Mouse (Mus musculus) ovary, postnatal 14 days (tissue): ENCODE results near the gene Mettl21c.
"Not testable (repeated sequence)": the region's sequence is repeated elsewhere in the genome, so short reads cannot be mapped to it uniquely, and the experiment has no call there.

Source experiments
- DNase-seq: peaks from one replicate; pipeline ENCODE4 v3.0.0; 2022; ENCODE audit warnings: low spot score

Gene Mettl21c

DNA sequence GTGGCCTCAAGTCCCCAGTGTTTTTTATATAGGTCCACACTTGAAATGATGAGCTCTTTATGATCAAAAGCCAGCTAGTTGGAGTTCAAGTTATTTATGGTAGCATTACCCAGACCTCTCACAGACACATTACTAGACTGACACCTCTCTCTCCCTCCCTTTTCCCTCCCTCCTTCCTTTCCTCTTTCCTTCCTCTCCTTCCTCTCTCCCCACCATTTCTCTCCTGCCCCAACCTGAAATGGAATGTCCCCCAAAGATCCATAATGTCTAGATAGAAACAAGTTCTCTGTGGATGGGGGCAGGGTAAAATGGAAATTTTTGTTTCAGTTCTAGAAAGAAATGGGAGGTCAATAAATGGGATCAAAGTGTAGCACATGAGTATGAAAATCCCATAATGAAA, at the start of gene Mettl21c:
TSS of gene Mettl21c (minus strand) at position 101 of the 400 bp plus-strand sequence.
- DNase-seq: no peak

DNA sequence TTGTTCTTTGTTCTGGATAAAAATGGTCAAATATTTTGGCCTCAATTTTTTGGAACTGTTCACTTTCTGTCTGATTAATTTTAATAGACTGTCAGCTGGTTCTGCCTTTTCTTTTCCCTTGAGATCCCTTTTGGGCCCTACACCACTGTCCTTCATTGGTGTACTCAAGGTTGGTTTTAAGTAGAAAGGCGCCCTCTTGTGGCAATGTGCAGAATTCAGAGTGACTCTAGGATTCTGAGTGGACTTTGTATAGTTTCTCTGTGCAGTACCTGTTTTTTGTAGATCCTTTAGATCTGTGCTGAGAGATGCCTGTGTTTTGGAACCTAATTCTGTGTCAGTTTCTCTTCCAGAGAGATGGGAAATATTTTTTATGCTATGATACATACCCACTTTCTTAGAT, 44.8 kb upstream of the Mettl21c start:
- peak; percentile 41 for DNase-seq

DNA sequence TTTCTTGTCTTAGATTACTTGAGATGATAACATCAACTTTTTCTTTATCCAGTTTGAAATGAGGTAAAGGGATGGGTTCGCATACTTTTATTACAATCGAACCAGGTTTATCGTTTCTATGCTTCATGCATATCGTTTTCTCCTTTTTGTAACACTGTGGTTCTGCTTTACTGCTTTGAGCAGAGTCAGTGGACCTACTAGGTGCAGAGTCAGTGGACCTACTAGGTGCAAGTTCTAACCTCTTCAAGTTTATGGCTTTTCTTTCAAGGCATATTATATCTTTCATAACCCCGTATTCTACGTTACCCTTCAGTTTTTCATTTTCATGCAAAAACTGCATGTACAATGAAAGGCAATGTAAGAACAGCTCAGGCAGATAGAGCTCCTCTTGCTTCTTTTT, 43.6 kb upstream of the Mettl21c start:
- DNase-seq: no peak

DNA sequence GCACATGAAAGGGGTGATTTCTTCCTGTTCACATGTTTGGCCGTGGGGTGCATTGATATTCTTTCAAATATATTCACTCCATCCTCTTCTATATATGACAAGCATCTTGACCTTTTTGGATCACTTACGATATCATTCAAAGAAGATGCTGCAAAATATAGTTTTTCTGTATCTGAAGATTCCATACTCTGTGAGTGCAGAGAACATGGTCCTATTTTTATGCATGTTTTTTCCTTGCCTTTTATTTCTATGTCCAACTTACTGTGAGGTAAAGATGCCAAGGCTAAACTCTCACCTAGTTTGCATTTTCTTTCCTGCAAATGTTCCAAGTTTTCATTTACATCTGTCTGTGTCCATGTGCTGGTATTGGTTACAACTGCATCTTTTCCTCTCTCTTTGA, 42.0 kb upstream of the Mettl21c start, which contains the start of gene Gm8251:
TSS of gene Gm8251 (minus strand) at position 101 of the 400 bp plus-strand sequence.
- no peak for DNase-seq

DNA sequence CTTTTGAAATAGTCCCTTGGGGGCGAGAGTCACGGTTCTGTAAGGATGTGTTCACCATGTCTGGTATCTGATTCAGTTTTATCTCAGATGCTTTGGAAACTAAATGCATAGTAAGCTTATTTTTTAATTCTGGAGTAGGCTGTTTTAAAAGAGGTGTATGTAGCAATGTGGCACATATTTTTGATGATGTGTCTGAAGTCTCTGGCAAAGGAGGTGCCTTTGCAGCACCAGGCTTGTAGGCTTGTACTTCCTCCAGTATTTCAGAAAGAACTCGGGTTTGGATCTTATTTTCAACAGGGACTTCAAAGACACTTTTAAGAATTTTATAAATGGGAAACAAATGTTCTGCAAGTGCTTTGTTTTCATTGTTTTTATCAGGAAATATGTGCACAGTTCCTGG, 38.0 kb upstream of the Mettl21c start:
- DNase-seq: no peak

DNA sequence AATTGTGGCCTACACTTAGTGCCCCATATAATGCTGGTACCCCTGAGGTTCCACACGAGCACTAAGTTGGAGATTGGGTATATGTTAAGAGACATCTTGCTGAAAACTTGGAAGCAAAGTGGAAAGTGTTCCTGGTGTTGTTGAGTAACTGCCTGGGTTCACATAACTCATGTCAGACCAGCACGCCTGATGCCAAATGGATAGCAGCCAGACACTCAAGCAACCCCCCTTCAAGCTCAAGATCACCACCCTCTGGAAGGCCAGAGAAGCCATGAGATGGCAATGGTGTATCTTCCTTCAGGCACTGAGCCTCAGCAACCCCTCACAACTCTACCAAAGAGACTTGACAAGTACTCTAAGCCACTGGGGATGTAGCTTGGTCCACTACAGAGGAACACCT, 26.7 kb upstream of the Mettl21c start:
- DNase-seq: peak; percentile 16

DNA sequence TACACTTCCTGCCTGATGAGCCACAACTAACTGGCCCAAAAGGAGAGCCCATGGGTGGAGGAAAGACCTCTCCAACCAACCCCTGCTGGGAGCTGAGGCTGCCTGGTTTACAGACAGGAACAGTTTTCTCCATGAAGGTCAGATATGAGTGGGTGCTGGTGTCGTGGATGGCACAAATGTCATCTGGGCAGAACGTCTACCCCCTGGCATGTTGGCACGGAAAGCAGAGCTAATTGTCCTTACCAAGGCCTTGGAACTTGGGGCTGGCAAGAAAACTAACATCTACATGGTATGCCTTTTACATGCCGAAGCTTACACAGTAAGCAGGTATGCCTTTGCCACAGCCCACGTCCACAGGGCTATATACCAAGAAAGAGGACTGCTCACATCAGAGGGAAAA, 25.9 kb upstream of the Mettl21c start:
- DNase-seq: not testable (repeated sequence)

DNA sequence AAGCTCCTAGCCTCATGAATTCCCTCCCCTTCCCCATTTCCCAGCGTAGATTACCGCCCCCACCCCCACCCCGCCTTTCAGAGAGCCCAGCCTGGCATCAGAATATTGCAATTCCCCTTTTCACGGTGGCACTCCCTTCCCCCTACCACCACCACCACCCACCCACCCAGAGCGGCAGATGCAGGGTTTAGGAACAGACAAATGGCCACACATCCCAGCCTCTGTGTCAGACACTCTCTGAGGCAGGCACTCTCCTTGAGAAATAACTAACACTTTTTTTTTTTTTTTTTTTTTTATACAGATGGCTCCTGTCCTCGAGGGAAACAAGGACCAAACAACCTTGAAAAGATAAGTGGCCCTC, 22.7 kb upstream of the Mettl21c start:
- DNase-seq: no peak

DNA sequence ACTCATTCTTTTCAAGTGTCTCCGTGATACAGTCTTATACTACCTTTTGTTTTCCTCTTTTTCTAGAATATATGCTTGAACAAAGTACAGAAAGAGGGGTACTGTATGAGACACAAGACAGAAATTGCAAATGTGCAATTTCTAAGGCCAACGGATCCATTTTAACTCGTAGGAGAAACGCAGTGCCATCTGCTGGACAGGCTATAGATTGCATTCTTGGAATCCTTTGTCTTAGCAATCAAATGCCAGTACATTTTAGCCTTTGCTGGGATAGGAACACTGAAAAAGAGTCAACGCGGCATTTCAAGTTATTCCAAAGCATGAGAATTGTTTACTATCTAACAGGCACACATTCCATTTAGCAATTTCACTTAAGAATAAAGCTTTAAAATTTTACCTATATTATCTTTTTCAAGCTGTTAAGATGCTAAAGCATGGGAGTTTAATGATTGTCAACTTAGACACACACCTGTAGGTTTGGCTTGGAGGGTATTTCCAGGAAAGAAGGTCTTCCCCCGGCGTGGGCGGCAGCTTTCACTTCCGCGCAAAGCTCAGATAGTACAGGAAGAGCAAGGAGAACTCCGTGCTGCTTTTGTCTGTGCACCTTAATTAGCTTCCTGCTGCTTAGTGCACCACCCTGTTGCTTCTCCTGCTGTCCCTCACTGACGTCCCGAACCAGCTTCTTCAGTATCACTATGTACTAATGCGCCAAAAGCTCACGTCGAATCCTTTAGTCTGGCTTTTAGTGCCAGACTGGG, 22.1 kb upstream of the Mettl21c start:
- peak; percentile 46 for DNase-seq

DNA sequence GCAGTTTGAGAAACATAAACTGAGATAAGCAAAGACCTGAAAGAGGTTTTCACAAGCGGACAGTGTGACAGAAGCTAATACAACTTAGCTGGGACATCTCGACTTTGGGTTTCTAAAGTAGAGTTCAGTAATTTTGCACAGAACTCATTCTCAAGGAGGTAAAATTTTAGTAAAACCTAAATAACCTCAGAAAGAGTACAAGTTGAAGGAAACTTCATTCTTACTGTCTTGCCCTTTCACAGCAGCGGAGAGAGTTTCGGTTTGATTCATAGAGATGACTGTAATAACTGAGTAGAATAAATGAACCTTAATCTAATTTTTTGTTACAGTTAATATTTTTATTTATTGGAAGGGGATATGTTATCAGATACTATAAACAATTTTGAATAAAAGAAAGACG, 13.1 kb upstream of the Mettl21c start:
- no peak for DNase-seq

DNA sequence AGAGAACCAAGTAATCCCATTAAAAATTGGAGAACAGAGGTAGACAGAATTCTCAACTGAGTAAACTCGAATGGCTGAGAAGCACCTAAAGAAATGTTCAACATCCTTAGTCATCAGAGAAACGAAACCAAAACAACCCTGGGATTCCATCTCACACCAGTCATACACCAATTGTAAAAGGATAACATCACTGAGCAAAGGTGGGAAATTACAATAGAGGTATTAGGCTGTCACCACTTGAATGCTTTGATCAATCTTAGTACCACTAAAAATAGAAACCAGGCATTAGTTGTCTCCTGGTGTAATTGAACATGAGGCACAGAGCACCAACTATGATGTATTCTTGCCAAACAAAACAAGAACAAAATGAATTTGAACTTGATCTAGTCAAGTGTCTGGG, 12.4 kb upstream of the Mettl21c start:
- DNase-seq: no peak

DNA sequence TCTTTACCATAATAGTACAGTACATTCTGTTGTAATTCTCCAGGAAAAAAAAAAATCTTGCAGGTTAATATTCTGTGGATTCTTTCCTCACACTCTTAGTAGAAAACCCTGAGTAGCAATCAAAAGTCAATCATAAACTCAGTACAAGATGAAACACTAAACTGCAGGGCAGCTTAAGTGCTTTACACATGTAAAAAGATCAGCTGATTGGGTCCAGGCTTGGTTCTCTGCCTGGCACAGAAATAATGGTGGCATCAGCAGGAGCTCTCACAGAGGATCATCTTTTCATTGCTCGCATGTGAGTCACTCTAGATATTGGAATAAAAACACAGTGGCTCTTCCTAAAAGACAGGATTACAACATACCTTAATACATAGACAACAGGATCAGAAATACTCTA, 7.8 kb upstream of the Mettl21c start:
- DNase-seq: no peak

DNA sequence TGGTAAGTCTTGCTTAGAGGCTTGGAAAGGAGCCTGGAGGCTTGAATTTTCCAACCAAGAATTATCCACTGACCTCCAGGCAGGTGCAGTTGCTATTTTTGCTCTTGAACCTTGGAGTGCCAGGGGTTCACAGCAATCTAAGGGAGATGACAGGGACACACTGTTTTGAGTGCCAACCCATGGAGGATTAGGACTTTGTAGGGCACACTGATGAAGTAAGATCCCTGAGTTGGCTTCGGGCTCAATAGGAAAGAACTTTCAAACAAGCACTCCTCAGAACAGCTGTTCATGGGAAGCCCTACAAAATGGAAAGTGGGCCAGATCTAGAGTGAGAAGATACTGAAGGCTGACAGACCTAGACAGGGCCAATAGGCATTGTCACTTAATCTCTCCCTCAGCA, 2.8 kb upstream of the Mettl21c start:
- DNase-seq: no peak

DNA sequence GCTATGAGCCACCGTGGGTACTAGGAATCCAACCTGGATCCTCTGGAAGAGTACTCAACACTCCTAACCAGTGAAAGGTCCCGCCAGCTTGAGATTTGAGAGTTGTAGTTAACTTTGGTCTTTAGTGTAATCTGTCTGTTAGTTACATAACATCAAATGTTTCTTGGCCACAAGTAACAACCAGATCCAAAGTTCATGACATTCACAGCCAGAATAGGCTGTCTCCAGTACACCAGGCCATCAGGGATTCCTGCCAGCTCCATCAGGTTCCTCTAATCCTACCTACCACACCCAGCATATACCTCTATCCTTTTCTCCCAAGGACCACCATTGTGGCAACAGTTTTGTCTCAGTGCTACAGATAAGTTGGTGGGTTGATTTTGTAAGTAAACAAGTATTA, 4.3 kb downstream of the Mettl21c start:
- DNase-seq: no peak

DNA sequence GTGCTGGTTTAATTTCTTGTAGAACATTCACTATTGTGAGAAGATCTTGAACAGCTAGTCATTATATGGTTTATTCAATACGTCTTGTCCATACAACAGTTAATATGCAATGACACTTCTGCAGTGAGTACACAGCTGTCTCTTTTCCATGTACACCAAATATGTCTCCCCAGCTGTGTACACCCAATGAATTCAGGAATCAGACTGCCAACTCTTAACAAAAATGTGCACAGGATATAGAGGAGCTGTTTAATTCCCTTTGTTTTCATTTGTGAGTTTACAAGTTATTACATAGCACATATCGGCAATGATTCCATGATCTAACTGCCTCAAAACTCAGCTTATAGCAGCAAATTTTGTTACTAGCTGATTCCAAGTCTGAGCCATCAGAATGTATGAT, 15.3 kb downstream of the Mettl21c start:
- no peak for DNase-seq

DNA sequence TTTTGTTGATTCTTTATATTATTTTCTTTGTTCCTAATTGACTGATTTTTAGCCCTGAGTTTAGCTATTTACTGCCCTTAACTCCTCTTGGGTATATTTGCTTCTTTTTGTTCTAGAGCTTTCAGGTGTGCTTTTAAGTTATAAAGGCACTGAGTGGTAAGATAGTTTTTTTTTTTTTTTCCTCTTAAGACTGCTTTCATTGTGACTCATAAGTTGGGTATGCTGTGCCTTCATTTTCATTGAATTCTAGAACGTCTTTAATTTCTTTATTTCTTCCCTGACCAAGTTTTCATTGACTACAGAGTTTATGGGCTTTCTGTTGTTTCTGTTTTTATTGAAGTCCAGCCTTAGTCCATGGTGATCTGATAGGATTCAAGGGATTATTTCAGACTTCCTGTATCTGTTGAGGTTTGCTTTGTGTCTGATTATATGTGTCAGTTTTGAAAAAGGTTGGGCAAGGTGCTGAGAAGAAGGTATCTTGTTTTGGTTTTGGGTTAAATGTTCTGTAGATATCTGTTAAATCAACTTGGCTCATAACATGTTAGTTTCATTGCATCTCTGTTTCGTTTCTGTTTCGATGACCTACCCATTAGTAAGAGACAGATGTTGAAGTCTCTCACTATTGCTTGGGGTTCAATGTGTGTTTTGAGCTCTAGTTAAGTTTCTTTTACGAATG, 22.8 kb downstream of the Mettl21c start:
- no peak for DNase-seq

DNA sequence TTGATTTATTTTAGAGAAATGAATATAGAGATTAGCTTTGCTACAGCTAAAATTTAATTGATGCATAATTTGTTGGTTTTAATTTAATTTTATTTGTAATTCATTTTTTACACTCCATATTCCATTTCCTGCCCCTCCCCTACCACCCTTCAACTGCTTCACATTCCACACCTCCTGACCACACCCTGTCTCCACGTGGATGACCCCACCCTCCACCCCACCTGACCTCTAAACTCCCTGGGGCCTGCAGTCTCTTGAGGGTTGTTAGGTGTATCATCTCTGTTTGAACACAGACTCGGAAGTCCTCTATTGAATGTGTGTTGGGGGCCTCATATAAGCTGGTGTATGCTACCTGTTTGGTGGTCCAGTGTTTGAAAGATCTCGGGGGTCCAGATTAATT, 48.7 kb downstream of the Mettl21c start:
- DNase-seq: no peak

DNA sequence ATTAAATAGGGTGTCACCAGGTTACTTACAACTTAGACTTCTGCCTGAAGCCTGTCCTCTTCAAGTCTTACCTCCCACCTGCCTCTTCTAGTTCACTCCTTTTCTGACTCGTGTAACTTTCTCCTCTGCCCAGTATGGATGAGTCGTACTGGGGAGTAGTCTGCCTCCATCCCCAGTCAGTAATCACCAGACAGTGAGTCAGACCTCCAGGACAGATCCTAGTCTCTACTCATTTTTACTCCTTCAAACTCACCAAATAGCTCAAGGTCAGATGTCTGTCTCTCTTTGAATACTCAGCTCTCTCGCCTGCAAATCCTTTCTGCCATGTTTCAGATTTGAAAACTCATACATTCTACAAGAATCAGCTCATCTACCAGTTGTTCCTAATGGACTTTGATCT, 50.5 kb downstream of the Mettl21c start:
- no peak for DNase-seq

DNA sequence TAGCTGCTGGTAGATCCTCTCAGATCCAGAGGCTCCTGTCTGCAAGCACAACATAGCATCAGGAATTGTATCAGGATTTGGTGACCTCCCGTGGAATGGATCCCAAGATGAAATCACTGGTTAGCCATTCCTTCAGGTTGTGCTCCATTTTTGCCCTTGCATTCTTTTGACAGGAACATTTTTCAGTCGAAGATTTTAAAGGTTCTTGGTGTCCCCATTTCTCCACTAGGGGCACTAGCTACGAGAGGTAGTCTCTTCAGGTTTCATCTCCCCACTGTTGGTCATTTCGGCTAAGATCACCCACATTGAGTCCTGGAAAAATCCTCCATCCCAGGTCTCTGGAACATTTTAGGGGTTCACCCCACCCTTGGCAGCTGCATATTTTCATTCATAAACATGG, 53.1 kb downstream of the Mettl21c start:
- DNase-seq: no peak

DNA sequence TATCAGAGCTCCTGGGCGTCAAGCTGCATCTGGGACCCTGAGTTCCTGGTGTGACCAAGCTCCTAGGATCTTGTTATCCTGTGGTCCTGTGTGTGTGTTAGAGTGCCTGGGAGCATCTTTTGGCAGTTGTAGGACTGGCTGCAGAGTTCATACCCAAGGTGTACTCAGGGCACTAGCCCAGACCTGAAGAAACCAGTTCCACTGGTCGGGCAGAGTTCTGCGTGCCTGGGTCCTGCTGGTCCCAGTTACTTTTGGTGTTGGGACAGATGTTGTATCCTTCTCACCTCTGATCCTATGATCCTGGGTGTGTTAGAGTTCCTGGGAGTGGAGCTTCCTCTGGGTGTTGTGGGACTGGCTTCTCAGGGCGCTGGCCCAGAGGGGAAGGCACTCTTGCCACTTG, 55.5 kb downstream of the Mettl21c start:
- no peak for DNase-seq
